Mouse (Mus musculus): ENCODE results near the gene Dmrtb1. TPM values are rescaled to one million over a fixed set of nuclear protein-coding genes. Genes with fewer than 3 reads are reported as not detected.

Dmrtb1 gene
- total and polyA plus RNA-seq, 3 experiments: not detected

- TF ChIP-seq SIN3A (IDR thresholded peaks at IDR 0.05; ENCODE audit: low read length) (no peak), KAT2A (conservative IDR thresholded peaks at IDR 0.05; ENCODE audit: low read depth, low read length) (no peak), ZNF384 (IDR thresholded peaks at IDR 0.05; ENCODE audit: low read depth, low read length) (no peak), EP300 (IDR thresholded peaks at IDR 0.05; ENCODE audit: low read depth in 1 of 2, low read length in 2 of 2) (no peak), CHD2 (IDR thresholded peaks at IDR 0.05; ENCODE audit: low read length) (no peak), SMC3 (IDR thresholded peaks at IDR 0.05; ENCODE audit: low read depth, low read length) (peak; percentile 68), TAL1 (IDR thresholded peaks at IDR 0.05; ENCODE audit: low read length) (no peak), MAFK (IDR thresholded peaks at IDR 0.05; ENCODE audit: borderline replicate concordance, low read depth, low read length) (no peak), BHLHE40 (IDR thresholded peaks at IDR 0.05; ENCODE audit: borderline replicate concordance, low read depth, low read length) (no peak), MAX (IDR thresholded peaks at IDR 0.05; ENCODE audit: low read length) (no peak), RAD21 (IDR thresholded peaks at IDR 0.05; ENCODE audit: low read depth, low read length) (peak; percentile 86), POLR2A (IDR thresholded peaks at IDR 0.05; ENCODE audit: control insufficient read depth in 1 of 2, insufficient read depth in 1 of 2, low read depth in 1 of 2, low read length in 2 of 2, poor library complexity in 1 of 2) (no peak), MAZ (IDR thresholded peaks at IDR 0.05; ENCODE audit: low read depth, low read length) (no peak), ZMIZ1 (IDR thresholded peaks at IDR 0.05; ENCODE audit: low read depth, low read length) (no peak), ETS1 (IDR thresholded peaks at IDR 0.05; ENCODE audit: low read depth, low read length) (no peak), NRF1 (IDR thresholded peaks at IDR 0.05; ENCODE audit: insufficient read depth, low read depth, low read length, poor library complexity, severe bottlenecking) (no peak), ELF1 (IDR thresholded peaks at IDR 0.05; ENCODE audit: low read depth, low read length) (no peak), TBP (IDR thresholded peaks at IDR 0.05; ENCODE audit: low read depth, low read length) (no peak)
Observed at GRCm38 (mm10) chr4:107652598-107653279, 31.3 kb downstream of the Dmrtb1 start (continued).

GRCm38 (mm10) chr4:107651021-107651496 lies 33.0 kb downstream of the Dmrtb1 start:
- no peaks in the 10 kb centered on the region for H3K79me2 ChIP-seq (ENCODE audit: control insufficient read depth, insufficient read depth, low read length, poor library complexity)
- no peak overlapping the region for H3K9ac ChIP-seq (ENCODE audit: control insufficient read depth, low read depth, low read length, poor library complexity, severe bottlenecking)
- no peaks in the 10 kb centered on the region for H3K36me3 ChIP-seq (ENCODE audit: control insufficient read depth in 1 of 2, insufficient read depth in 2 of 2, low read length in 2 of 2)
- peaks cover 0 to 6% of the 10 kb centered on the region in 2 experiments; a peak in 1 of 4 replicates for H3K4me1 ChIP-seq (ENCODE audit: control insufficient read depth in 1 of 2, insufficient read depth in 2 of 2, low read length in 2 of 2)
- no peak overlapping the region for H3K27ac ChIP-seq (ENCODE audit: control insufficient read depth, low read depth, low read length)
- no peak for TF ChIP-seq USF2 (IDR thresholded peaks at IDR 0.05; ENCODE audit: borderline replicate concordance in 1 of 2, insufficient read depth in 1 of 2, low read depth in 1 of 2, low read length in 2 of 2)
- no peak for TF ChIP-seq GABPA (IDR thresholded peaks at IDR 0.05; ENCODE audit: low read depth, low read length)
- no peak for TF ChIP-seq CHD2 (IDR thresholded peaks at IDR 0.05; ENCODE audit: low read length)
- no peak for TF ChIP-seq GATA1 (IDR thresholded peaks at IDR 0.05; ENCODE audit: low read depth, low read length)
- no peak for TF ChIP-seq MAX (IDR thresholded peaks at IDR 0.05; ENCODE audit: low read length)
- no peak for TF ChIP-seq ETS1 (IDR thresholded peaks at IDR 0.05; ENCODE audit: low read depth, low read length)
- no peak for TF ChIP-seq RAD21 (IDR thresholded peaks at IDR 0.05; ENCODE audit: low read depth, low read length)
- no peak for TF ChIP-seq ZMIZ1 (IDR thresholded peaks at IDR 0.05; ENCODE audit: low read depth, low read length)
- no peak for TF ChIP-seq POLR2A (IDR thresholded peaks at IDR 0.05; ENCODE audit: control insufficient read depth in 1 of 2, insufficient read depth in 1 of 2, low read depth in 1 of 2, low read length in 2 of 2, poor library complexity in 1 of 2)
- TF ChIP-seq ZKSCAN1 (IDR thresholded peaks at IDR 0.05; ENCODE audit: low read depth, low read length): no peak
- TF ChIP-seq CTCF (IDR thresholded peaks at IDR 0.05 in 2 of 3, conservative IDR thresholded peaks at IDR 0.05 in 1 of 3; ENCODE audit: control insufficient read depth in 1 of 3, insufficient read depth in 1 of 3, low read depth in 2 of 3, low read length in 3 of 3, poor library complexity in 1 of 3, severe bottlenecking in 1 of 3): no peak
- TF ChIP-seq UBTF (IDR thresholded peaks at IDR 0.05; ENCODE audit: borderline replicate concordance, insufficient read depth, low read depth, low read length): no peak
- no peak for TF ChIP-seq JUND (IDR thresholded peaks at IDR 0.05; ENCODE audit: low read depth, low read length)
- TF ChIP-seq MEF2A (IDR thresholded peaks at IDR 0.05; ENCODE audit: extremely low read depth, insufficient replicate concordance, low read depth, low read length, poor library complexity, severe bottlenecking): no peak
- TF ChIP-seq NELFE (IDR thresholded peaks at IDR 0.05; ENCODE audit: low read depth, low read length): no peak
- TF ChIP-seq TCF12 (IDR thresholded peaks at IDR 0.05; ENCODE audit: low read depth, low read length): no peak
- no peaks in the 10 kb centered on the region; a peak in 1 of 4 replicates for H3K27me3 ChIP-seq (ENCODE audit: control insufficient read depth in 1 of 2, insufficient read depth in 2 of 2, low read length in 2 of 2)
- no peak for DNase-seq (ENCODE audit: low read depth, low spot score)
- H3K9me3 ChIP-seq (replicated peaks; ENCODE audit: insufficient read depth, low read length): no peaks in the 10 kb centered on the region
- H3K4me3 ChIP-seq (ENCODE audit: control insufficient read depth in 1 of 2, insufficient read depth in 1 of 2, low read depth in 2 of 2, low read length in 2 of 2): no peak overlapping the region
